Mouse (Mus musculus) limb, embryonic 13.5 days (tissue): ENCODE measurements around the gene Dkk3. TPM values are rescaled to one million over a fixed set of nuclear protein-coding genes. Genes with fewer than 3 reads are reported as not detected.

Experiments used
- ATAC-seq: fragments of 200-750 bp; cut with Nextera tagmentation; 2 replicates; pipeline ENCODE4 v1.8.0; 2017; ENCODE audit warnings: low read depth, moderate number of reproducible peaks, moderate TSS enrichment; ENCODE audit not compliant: low FRiP score
- H3K27ac ChIP-seq: fragments of 300-500 bp; sonication (generic); 2 replicates; pipeline ENCODE4 v1.5.1; 2015; ENCODE audit warnings: inconsistent platforms, mild to moderate bottlenecking, moderate library complexity
- H3K27me3 ChIP-seq: fragments of 300-500 bp; sonication (generic); 2 replicates; pipeline ENCODE4 v1.6.1; 2015; ENCODE audit warnings: mild to moderate bottlenecking, inconsistent platforms
- H3K36me3 ChIP-seq: fragments of 300-500 bp; sonication (generic); 2 replicates; pipeline ENCODE4 v1.6.1; 2015; ENCODE audit warnings: inconsistent platforms, mild to moderate bottlenecking, moderate library complexity
- H3K4me1 ChIP-seq: fragments of 300-500 bp; sonication (generic); 2 replicates; pipeline ENCODE4 v1.6.1; 2015; ENCODE audit warnings: inconsistent platforms
- H3K4me2 ChIP-seq: fragments of 300-500 bp; sonication (generic); replicated peaks from 2 replicates; pipeline ENCODE4 v1.6.1; 2015; ENCODE audit warnings: inconsistent platforms, mild to moderate bottlenecking, moderate library complexity
- H3K4me3 ChIP-seq: fragments of 300-500 bp; sonication (generic); 2 replicates; pipeline ENCODE4 v1.5.1; 2015; ENCODE audit warnings: moderate library complexity, mild to moderate bottlenecking, inconsistent platforms
- H3K9ac ChIP-seq: fragments of 300-500 bp; sonication (generic); 2 replicates; pipeline ENCODE4 v1.6.1; 2015; ENCODE audit warnings: mild to moderate bottlenecking, inconsistent platforms
- H3K9me3 ChIP-seq: fragments of 300-500 bp; sonication (generic); 2 replicates; pipeline ENCODE4 v1.6.1; 2016; ENCODE audit warnings: inconsistent platforms
- WGBS: fragments of 180-500 bp; shearing (Covaris S2); methylation state at CpG from one replicate; pipeline ENCODE4 v1.1.7; 2015; 5-methylcytosine and 5-hydroxymethylcytosine counted together
- polyA plus RNA-seq: library from polyadenylated mRNA; unstranded; fragments of >200 nt; fragmentation: Nextera tagmentation; extraction: Ambion mirVana; gene quantifications from 2 replicates; pipeline ENCODE4 v1.2.1, GENCODE M21; 2015

Dkk3 gene
- polyA plus RNA-seq, 1 experiment from 2014 or later = 45.4 TPM

DNA sequence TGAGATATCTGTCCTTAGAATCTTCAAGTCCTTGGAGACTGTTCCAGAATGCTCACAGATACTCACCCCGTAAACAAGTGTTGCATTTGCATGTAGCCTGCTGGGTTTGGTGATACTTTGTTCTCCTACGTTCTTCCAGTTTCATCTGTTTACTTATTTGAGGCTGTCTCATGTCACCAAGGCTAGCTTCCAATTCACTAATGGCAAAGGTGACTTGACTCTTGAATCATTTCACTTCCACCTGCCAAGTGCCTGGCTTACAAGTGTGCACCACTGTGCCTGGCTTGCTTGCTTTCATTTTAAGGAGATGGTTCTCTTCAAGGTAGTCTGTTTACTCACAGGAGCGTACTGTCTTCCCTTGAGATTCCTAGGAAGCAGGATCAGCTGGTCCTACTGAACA lies 5.6 kb upstream of the Dkk3 start:
- H3K4me1 ChIP-seq = peaks cover under 1% of the 10 kb centered on the region; the same call in 1 of the 2 replicates
- no peaks in the 10 kb centered on the region for H3K27me3 ChIP-seq
- 81% methylated on average over 3 of the region's 3 CpGs for whole genome bisulfite sequencing
- H3K9me3 ChIP-seq = no peaks in the 10 kb centered on the region
- no peaks in the 10 kb centered on the region for H3K36me3 ChIP-seq
- ATAC-seq = no peak
- H3K4me2 ChIP-seq = no peak overlapping the region
- no peak overlapping the region for H3K4me3 ChIP-seq
- no peak overlapping the region for H3K9ac ChIP-seq
- no peak overlapping the region for H3K27ac ChIP-seq

DNA sequence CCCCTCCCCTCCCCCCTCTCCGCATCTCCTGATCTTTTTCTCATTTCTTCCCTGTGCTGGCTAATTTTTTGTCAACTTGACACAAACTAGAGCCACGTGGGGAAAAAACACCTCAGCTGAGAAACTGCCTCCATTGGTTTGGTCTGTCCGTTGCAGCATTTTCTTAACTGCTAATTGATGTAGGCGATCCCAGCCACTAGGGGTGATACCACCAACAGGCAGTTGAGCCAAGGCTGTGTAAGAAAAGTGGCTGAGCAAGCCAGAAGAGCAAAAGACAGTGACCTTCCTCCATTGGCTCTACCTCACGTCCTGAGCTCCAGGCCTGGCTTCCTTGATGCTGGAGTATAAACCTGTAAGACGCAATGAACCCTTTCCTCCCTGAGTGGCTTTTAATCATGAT lies 978 bp upstream of the Dkk3 start:
- WGBS = 31% methylated on average over 5 of the region's 6 CpGs
- no peak overlapping the region for H3K4me3 ChIP-seq
- peaks cover 35% of the 10 kb centered on the region for H3K4me1 ChIP-seq
- H3K4me2 ChIP-seq = no peak overlapping the region
- no peak overlapping the region for H3K9ac ChIP-seq
- H3K9me3 ChIP-seq = no peaks in the 10 kb centered on the region
- H3K27ac ChIP-seq = no peak overlapping the region
- no peaks in the 10 kb centered on the region for H3K36me3 ChIP-seq
- H3K27me3 ChIP-seq = peaks cover 11% of the 10 kb centered on the region
- no peak for ATAC-seq

DNA sequence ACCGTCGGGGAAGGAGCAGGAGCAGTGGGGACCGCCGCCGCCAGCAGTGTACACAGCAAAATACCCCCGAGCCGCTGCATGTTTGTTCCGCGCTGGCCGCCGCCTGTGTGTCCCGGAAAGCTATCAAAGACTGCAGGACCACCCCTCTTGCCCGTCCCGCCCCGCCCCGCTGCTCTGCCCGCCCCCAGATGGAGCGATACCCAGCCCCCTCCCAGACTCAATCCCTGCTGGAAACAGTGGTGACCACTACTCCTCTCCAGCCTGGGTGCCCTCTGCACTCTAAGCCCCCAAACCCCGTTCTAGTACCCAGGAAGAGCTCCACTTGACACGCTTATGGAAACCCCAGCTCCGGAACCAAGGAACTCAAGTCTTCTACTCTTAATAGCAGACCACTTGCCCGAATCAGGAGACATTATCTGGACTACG lies 528 bp downstream of the Dkk3 start:
- peaks cover 11% of the 10 kb centered on the region for H3K27me3 ChIP-seq
- no peaks in the 10 kb centered on the region for H3K9me3 ChIP-seq
- H3K4me1 ChIP-seq = peaks cover 50% of the 10 kb centered on the region
- H3K9ac ChIP-seq = peak overlapping the region; percentile 75
- no peak overlapping the region; the same call in 1 of the 2 replicates for H3K27ac ChIP-seq
- 0 out of 2 replicates have a peak, but pooled peaks have one; percentile 7 for ATAC-seq
- under 1% methylated on average over 23 of the region's 23 CpGs for WGBS
- H3K4me2 ChIP-seq = peak overlapping the region; percentile 72
- H3K4me3 ChIP-seq = peak overlapping the region; percentile 63
- H3K36me3 ChIP-seq = no peaks in the 10 kb centered on the region

DNA sequence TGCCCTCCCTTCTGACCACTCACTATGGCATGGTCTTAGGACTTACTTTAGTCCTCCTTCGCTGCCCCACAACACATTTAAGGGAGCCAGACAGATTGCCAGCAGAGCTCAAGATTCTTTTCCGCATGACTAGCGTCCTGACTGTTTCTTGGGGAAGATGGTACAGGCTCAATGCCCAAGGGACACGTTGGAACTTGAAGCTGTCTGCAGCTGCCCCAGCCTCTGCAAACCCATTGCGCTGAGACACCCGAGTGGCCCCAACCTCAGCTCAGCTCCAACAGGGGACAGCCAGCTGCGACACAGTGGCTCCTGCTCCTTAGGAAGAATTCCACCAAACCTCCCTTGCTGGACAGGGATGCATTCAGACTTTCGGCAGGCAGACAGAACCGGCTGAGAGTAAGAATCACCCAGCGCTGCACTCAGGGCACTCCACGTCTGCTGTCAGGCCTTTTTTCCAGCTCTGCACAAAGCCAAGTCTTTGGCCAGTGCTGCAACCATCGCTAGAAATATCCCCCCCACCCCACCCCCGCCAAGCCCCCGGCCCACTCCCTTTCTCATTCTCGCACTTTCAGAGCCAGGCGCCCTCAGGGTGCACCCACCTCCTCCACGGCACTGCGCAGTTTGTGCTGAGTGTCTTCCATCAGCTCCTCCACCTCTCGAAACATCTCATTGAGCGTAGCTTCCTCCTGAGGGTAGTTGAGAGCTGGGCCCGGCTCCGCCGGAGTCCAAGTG lies 1.1 kb downstream of the Dkk3 start:
- H3K27ac ChIP-seq = no peak overlapping the region; the same call in 1 of the 2 replicates
- 14% methylated on average over 23 of the region's 23 CpGs for WGBS
- 0 out of 2 replicates have a peak, but pooled peaks have one; percentile 12 for ATAC-seq

GRCm38 (mm10) chr7:112155194-112155593 lies 3.7 kb downstream of the Dkk3 start:
- no peak for ATAC-seq
- Histone ChIP-seq H3K36me3 (peaks cover 3% of the 10 kb centered on the region), H3K4me1 (peaks cover 51% of the 10 kb centered on the region), H3K9ac (no peak overlapping the region), H3K27me3 (peaks cover 11% of the 10 kb centered on the region), H3K27ac (no peak overlapping the region; the same call in 1 of the 2 replicates), H3K4me2 (peak overlapping the region; percentile 35), H3K9me3 (no peaks in the 10 kb centered on the region), H3K4me3 (no peak overlapping the region)
- 4% methylated on average over 1 of the region's 1 CpGs for WGBS

More for the DNA sequence above, 1.1 kb downstream of the Dkk3 start:
- H3K4me2 ChIP-seq = peak overlapping the region; percentile 72
- H3K27me3 ChIP-seq = peaks cover 11% of the 10 kb centered on the region
- peak overlapping the region; percentile 75 for H3K9ac ChIP-seq
- no peaks in the 10 kb centered on the region for H3K36me3 ChIP-seq
- H3K4me3 ChIP-seq = peak overlapping the region; percentile 63
- H3K4me1 ChIP-seq = peaks cover 51% of the 10 kb centered on the region
- no peaks in the 10 kb centered on the region for H3K9me3 ChIP-seq

- H3K9me3 ChIP-seq = no peaks in the 10 kb centered on the region
- H3K9ac ChIP-seq = no peak overlapping the region
- no peak overlapping the region for H3K4me3 ChIP-seq
- ATAC-seq = peak; percentile 48; the same call in 1 of the 2 replicates
- WGBS = 42% methylated on average over 4 of the region's 4 CpGs
- H3K36me3 ChIP-seq = peaks cover 6% of the 10 kb centered on the region
- H3K4me1 ChIP-seq = peaks cover 51% of the 10 kb centered on the region
- peak overlapping the region; percentile 23; the same call in 1 of the 2 replicates for H3K27ac ChIP-seq
- peaks cover 11% of the 10 kb centered on the region for H3K27me3 ChIP-seq
- H3K4me2 ChIP-seq = 0 out of 2 replicates have a peak overlapping the region, but pooled peaks have one; percentile 35
These were observed 4.4 kb downstream of the Dkk3 start for GRCm38 (mm10) chr7:112154445-112154844.

DNA sequence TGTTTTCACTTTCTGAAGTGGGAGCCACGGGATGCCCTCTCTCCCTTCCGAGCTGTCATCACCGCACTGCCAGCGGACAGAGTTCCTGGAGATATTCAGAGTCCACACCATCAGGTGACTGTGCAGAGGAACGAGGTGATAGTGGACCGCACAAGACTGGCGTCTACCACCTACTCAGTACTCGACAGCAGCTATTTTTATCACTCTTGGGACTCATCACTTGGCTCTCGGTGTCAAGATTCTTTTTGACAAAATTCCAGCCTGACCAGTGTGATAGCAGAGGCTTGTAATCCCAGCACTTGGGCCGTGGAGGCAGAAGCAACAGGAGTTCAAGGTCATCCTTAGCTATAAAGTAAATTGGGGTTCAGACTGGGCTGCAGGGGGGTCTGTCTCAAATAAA lies 9.7 kb downstream of the Dkk3 start:
- Histone ChIP-seq H3K9me3 (no peaks in the 10 kb centered on the region), H3K4me1 (peaks cover 45% of the 10 kb centered on the region), H3K27me3 (no peaks in the 10 kb centered on the region), H3K9ac (no peak overlapping the region), H3K4me3 (no peak overlapping the region), H3K36me3 (peaks cover 6% of the 10 kb centered on the region), H3K27ac (no peak overlapping the region), H3K4me2 (no peak overlapping the region)
- 90% methylated on average over 10 of the region's 10 CpGs for WGBS
- no peak for ATAC-seq

DNA sequence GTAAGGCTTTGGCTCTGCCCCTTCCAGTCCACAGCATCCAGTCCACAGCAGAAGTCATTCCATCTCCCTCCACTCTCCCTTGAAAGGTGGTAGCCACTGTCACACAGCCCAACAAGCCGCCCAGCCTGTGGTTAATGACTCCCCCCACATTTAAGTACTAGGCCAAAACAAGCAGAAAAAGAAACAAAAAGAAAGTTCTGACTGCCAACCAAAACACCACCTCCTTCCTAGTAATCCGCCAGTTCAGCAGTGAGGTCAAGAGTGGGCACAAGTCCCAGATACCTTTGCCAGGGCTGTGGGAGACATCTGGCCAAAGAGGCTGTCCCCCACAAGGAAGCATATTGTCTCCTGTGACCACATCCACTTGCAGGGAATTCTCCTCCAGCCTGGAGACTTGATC lies 10.9 kb downstream of the Dkk3 start:
- Histone ChIP-seq H3K27ac (no peak overlapping the region), H3K4me3 (no peak overlapping the region), H3K9ac (no peak overlapping the region), H3K27me3 (no peaks in the 10 kb centered on the region), H3K4me2 (no peak overlapping the region), H3K36me3 (peaks cover 6% of the 10 kb centered on the region), H3K4me1 (peaks cover 47% of the 10 kb centered on the region), H3K9me3 (no peaks in the 10 kb centered on the region)
- WGBS = 52% methylated on average over 2 of the region's 2 CpGs
- ATAC-seq = 0 out of 2 replicates have a peak, but pooled peaks have one; percentile 29

DNA sequence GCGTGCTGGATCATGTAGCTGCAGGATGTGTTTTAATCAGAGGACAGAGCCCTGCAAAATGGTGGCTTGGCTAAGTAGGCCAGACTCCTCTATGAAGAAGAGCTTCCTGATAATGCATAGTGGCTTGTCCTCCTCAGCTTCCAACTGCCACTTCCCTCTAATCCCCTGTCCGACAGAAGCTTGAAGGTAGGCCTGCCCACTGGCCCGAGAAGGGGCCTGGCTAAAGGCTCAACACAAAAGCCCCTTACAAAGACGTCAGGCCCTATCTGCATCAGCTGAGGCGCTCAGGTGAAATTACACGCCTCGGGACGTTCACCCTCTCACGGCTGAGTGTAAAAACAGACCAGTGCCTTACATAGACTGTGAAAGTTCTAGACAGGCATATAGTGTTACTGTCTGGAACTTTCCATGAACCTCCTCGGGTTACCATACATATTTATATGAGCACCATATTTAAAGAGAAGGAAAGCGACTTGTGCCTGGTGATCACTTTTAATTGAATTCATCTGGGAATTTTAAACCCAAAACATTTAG lies 14.1 kb downstream of the Dkk3 start:
- ATAC-seq = peak; percentile 81
- Histone ChIP-seq H3K4me2 (no peak overlapping the region), H3K36me3 (no peaks in the 10 kb centered on the region), H3K27ac (peak overlapping the region; percentile 78), H3K27me3 (no peaks in the 10 kb centered on the region), H3K4me3 (no peak overlapping the region), H3K4me1 (peaks cover 53% of the 10 kb centered on the region), H3K9me3 (no peaks in the 10 kb centered on the region), H3K9ac (no peak overlapping the region)
- 20% methylated on average over 11 of the region's 11 CpGs for whole genome bisulfite sequencing

DNA sequence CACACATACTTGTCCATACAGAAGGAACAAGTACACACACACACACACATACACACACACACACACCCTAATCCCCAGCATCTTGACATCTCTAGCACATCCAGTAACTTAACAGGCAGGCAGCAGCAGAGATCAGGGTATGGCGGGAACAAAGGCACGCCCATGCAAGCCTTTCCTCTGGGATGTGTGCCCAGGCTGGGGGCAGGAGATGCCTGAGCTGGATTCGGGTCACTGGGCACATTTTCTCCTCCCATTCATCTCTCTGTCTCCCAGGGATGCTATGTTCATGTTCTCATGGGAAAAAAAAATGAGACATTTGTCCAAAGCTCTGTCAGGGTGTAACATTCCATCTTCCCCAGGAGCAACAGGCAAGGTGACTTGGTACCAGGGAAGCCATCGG lies 14.9 kb downstream of the Dkk3 start:
- H3K36me3 ChIP-seq = no peaks in the 10 kb centered on the region
- no peaks in the 10 kb centered on the region for H3K27me3 ChIP-seq
- 78% methylated on average over 4 of the region's 4 CpGs for WGBS
- peak overlapping the region; percentile 78; the same call in 1 of the 2 replicates for H3K27ac ChIP-seq
- H3K9ac ChIP-seq = no peak overlapping the region
- ATAC-seq = no peak
- peaks cover 54% of the 10 kb centered on the region for H3K4me1 ChIP-seq
- no peak overlapping the region for H3K4me3 ChIP-seq
- no peaks in the 10 kb centered on the region for H3K9me3 ChIP-seq
- no peak overlapping the region for H3K4me2 ChIP-seq

GRCm38 (mm10) chr7:112143090-112143500 lies 15.8 kb downstream of the Dkk3 start:
- peaks cover 54% of the 10 kb centered on the region for H3K4me1 ChIP-seq
- 46% methylated on average over 7 of the region's 7 CpGs for WGBS
- no peak for ATAC-seq

DNA sequence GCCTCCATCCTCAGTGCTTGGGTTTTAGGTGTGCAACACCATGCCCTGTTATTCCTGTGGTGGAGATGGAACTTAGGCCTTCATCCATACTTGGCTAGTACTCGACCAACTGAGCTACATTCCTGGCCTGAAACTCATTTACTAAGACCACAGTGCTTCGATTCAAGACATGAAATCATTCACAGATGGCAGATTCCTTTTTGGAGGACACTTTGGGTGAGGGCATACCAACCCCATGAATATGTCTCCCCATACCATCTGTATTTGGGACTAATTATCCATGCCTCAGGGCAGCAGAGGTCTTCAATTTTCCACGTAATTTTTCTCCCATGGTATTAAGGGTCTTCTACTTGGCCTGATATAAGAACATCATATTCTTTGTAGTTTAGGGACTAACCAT lies 16.2 kb downstream of the Dkk3 start:
- H3K27me3 ChIP-seq = no peaks in the 10 kb centered on the region
- no peak overlapping the region for H3K4me2 ChIP-seq
- no peak overlapping the region for H3K4me3 ChIP-seq
- H3K27ac ChIP-seq = no peak overlapping the region
- H3K9ac ChIP-seq = no peak overlapping the region
- 50% methylated on average over 3 of the region's 3 CpGs for WGBS
- H3K9me3 ChIP-seq = no peaks in the 10 kb centered on the region
- H3K4me1 ChIP-seq = peaks cover 50% of the 10 kb centered on the region
- H3K36me3 ChIP-seq = no peaks in the 10 kb centered on the region
- ATAC-seq = no peak

More at GRCm38 (mm10) chr7:112143090-112143500, 15.8 kb downstream of the Dkk3 start:
- Histone ChIP-seq H3K36me3 (no peaks in the 10 kb centered on the region), H3K9me3 (no peaks in the 10 kb centered on the region), H3K27me3 (no peaks in the 10 kb centered on the region), H3K4me2 (no peak overlapping the region), H3K27ac (no peak overlapping the region), H3K4me3 (no peak overlapping the region), H3K9ac (no peak overlapping the region)
